Comparison of ENCODE assay signal across 30 mouse cellular contexts in the genomic region with DNA sequence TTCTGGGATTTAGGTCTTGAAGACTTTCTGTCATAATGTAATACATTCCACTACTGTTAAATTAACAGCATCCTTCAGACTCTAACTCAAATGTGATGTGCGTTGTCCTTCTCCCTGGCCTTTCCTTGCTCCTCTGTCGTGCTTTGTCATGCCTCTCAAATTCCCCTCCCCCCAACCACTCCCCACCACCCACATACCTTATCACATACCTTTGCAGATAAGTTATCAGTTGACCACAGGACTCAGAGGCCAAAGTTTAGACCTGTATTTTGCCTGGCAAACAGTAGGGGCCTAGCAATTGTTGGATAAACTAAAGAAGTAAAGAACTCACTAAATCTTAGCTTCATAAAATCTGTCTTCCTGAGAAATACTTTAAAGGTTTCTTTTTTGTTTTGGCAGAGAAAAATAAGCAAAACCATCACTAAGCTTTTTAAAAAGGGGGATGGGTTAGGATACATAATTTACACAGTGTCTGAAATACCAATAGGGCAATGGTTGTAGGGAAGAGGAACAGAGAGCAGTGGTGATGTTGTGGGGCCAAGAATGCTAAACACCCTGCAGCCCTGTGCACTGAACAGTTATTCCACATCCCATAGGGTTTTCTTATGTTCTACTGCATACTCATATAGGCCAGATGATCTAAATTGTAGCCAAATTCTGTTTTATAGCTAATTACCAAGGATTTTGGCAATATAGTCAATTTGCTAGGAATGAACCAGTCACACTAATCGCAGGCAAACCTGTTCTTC. TPM values are rescaled to one million over a fixed set of nuclear protein-coding genes. Genes with fewer than 3 reads are reported as not detected.
DNase-seq lines count a peak whose midpoint lies in the region; ATAC-seq and TF ChIP-seq lines count a peak whose summit lies in the region.
"Had no signal": no experiment of that assay in that cellular context is flagged by ENCODE, and none has a peak within 500 bp of the region (broad histone marks: within the 10 kb centered on the region; RNA-seq: fewer than 3 reads in every experiment).

No protein-coding gene starts in this region.

- no peak overlapping the region for H3K9ac ChIP-seq in forebrain, embryonic 14.5 days (ENCODE audit: low read length)
- no peak overlapping the region for H3K9ac ChIP-seq in forebrain, postnatal 0 days
- no peak overlapping the region for H3K9ac ChIP-seq in liver, embryonic 12.5 days
- no peak overlapping the region for H3K9ac ChIP-seq in liver, postnatal 0 days (replicated peaks)
- H3K9ac ChIP-seq: hindbrain, embryonic 12.5 days; limb, embryonic 13.5 days; midbrain, embryonic 15.5 days; neural tube, embryonic 15.5 days; stomach, embryonic 15.5 days had no signal

- peak; percentile 46 for DNase-seq in forebrain, embryonic 14.5 days (ENCODE audit: low spot score)
- DNase-seq in forebrain, postnatal 0 days, result no peak
- DNase-seq in brain, embryonic 14.5 days (ENCODE audit: low read depth), result peak; percentile 41
- DNase-seq in liver, postnatal 0 days, result no peak
- no peak for DNase-seq in left cerebral cortex, adult 2 months (ENCODE audit: extremely low spot score in 1 of 2, low spot score in 2 of 2)
- DNase-seq in cerebellum, postnatal 25 days, result no peak
- DNase-seq: adrenal gland, postnatal 10 days; cerebellum, adult 11 months; cerebellum, adult 9-11 months; gastrocnemius, postnatal 14 days; heart, postnatal 14 days; kidney, adult 11 months; kidney, postnatal 14 days; lung, adult 2 months; lung, postnatal 14 days; retina, postnatal 1 day; right cerebral cortex, postnatal 14 days had no signal

- ATAC-seq in forebrain, embryonic 14.5 days, result no peak
- ATAC-seq in forebrain, postnatal 0 days, result no peak; the same call in 1 of the 2 replicates
- ATAC-seq in liver, embryonic 12.5 days, result peak; percentile 67; the same call in 1 of the 2 replicates
- 0 out of 2 replicates have a peak, but pooled peaks have one; percentile 47 for ATAC-seq in liver, postnatal 0 days
- ATAC-seq: hindbrain, postnatal 0 days; midbrain, embryonic 15.5 days; Patski had no signal

- H3K9me3 ChIP-seq in forebrain, embryonic 14.5 days (replicated peaks; ENCODE audit: control insufficient read depth, low read length), result no peaks in the 10 kb centered on the region
- H3K9me3 ChIP-seq in forebrain, postnatal 0 days (ENCODE audit: low read length), result no peaks in the 10 kb centered on the region
- H3K9me3 ChIP-seq in liver, embryonic 12.5 days (replicated peaks), result no peaks in the 10 kb centered on the region
- H3K9me3 ChIP-seq in liver, postnatal 0 days (ENCODE audit: low read length), result no peaks in the 10 kb centered on the region
- H3K9me3 ChIP-seq: hindbrain, embryonic 12.5 days; limb, embryonic 13.5 days; midbrain, embryonic 10.5 days; midbrain, embryonic 15.5 days; neural tube, embryonic 15.5 days; stomach, embryonic 15.5 days had no signal

- H3K4me1 ChIP-seq in forebrain, embryonic 14.5 days (ENCODE audit: control insufficient read depth, insufficient read depth, low read length), result no peaks in the 10 kb centered on the region
- H3K4me1 ChIP-seq in forebrain, postnatal 0 days (ENCODE audit: insufficient read depth), result no peaks in the 10 kb centered on the region
- H3K4me1 ChIP-seq in liver, embryonic 12.5 days, result peaks cover 3% of the 10 kb centered on the region; the same call in 1 of the 2 replicates
- H3K4me1 ChIP-seq in liver, postnatal 0 days (ENCODE audit: insufficient read depth), result no peaks in the 10 kb centered on the region
- H3K4me1 ChIP-seq: midbrain, embryonic 10.5 days; midbrain, embryonic 15.5 days; neural tube, embryonic 15.5 days; stomach, embryonic 15.5 days had no signal

- H3K4me3 ChIP-seq in forebrain, embryonic 14.5 days (ENCODE audit: low read depth, low read length), result no peak overlapping the region
- no peak overlapping the region for H3K4me3 ChIP-seq in forebrain, postnatal 0 days (ENCODE audit: low read depth, low read length)
- no peak overlapping the region for H3K4me3 ChIP-seq in liver, embryonic 12.5 days
- no peak overlapping the region for H3K4me3 ChIP-seq in liver, postnatal 0 days (ENCODE audit: low read depth, low read length)
- H3K4me3 ChIP-seq in left cerebral cortex, adult 2 months, result no peak overlapping the region
- H3K4me3 ChIP-seq: erythroblast, embryonic 14.5 days; hindbrain, embryonic 12.5 days; limb, embryonic 13.5 days; midbrain, embryonic 10.5 days; midbrain, embryonic 15.5 days; neural tube, embryonic 15.5 days; stomach, embryonic 15.5 days had no signal

- intact Hi-C loops in left cerebral cortex, adult 2 months (cut with DNase I), result no loop called here

- 80% methylated on average over 3 of the region's 3 CpGs for WGBS in forebrain, embryonic 14.5 days
- 69% methylated on average over 3 of the region's 3 CpGs for WGBS in forebrain, postnatal 0 days
- 40% methylated on average over 3 of the region's 3 CpGs for WGBS in liver, embryonic 12.5 days (ENCODE audit: insufficient replicate concordance)
- 46% methylated on average over 3 of the region's 3 CpGs for WGBS in liver, postnatal 0 days (ENCODE audit: insufficient replicate concordance)

- TF ChIP-seq POLR2A in brain, embryonic 14.5 days (IDR thresholded peaks at IDR 0.05; ENCODE audit: borderline replicate concordance, extremely low read depth, insufficient read depth, insufficient read length, poor library complexity, severe bottlenecking), result no peak

- no peak overlapping the region for H3K4me2 ChIP-seq in forebrain, embryonic 14.5 days (ENCODE audit: low read length)
- H3K4me2 ChIP-seq in forebrain, postnatal 0 days (ENCODE audit: low read depth), result no peak overlapping the region
- no peak overlapping the region for H3K4me2 ChIP-seq in liver, embryonic 12.5 days
- no peak overlapping the region for H3K4me2 ChIP-seq in liver, postnatal 0 days (ENCODE audit: low read depth, low read length)
- H3K4me2 ChIP-seq: hindbrain, embryonic 12.5 days; limb, embryonic 13.5 days; midbrain, embryonic 15.5 days; neural tube, embryonic 15.5 days; stomach, embryonic 15.5 days had no signal

- no peak overlapping the region for H3K27ac ChIP-seq in forebrain, embryonic 14.5 days (ENCODE audit: low read depth, low read length)
- no peak overlapping the region for H3K27ac ChIP-seq in forebrain, postnatal 0 days (ENCODE audit: low read depth, low read length)
- no peak overlapping the region for H3K27ac ChIP-seq in liver, embryonic 12.5 days
- H3K27ac ChIP-seq in liver, postnatal 0 days (ENCODE audit: low read depth), result no peak overlapping the region
- no peak overlapping the region for H3K27ac ChIP-seq in left cerebral cortex, adult 2 months
- H3K27ac ChIP-seq: hindbrain, embryonic 12.5 days; hindbrain, postnatal 0 days; limb, embryonic 13.5 days; midbrain, embryonic 10.5 days; midbrain, embryonic 15.5 days; neural tube, embryonic 15.5 days; stomach, embryonic 15.5 days had no signal

- no peak for TF ChIP-seq EP300 in liver, postnatal 0 days (IDR thresholded peaks at IDR 0.05; ENCODE audit: low read depth)

- no peaks in the 10 kb centered on the region for H3K36me3 ChIP-seq in forebrain, embryonic 14.5 days (ENCODE audit: control insufficient read depth, insufficient read depth, low read length)
- no peaks in the 10 kb centered on the region for H3K36me3 ChIP-seq in forebrain, postnatal 0 days (ENCODE audit: insufficient read depth)
- H3K36me3 ChIP-seq in liver, embryonic 12.5 days, result no peaks in the 10 kb centered on the region
- no peaks in the 10 kb centered on the region for H3K36me3 ChIP-seq in liver, postnatal 0 days (replicated peaks; ENCODE audit: insufficient read depth, low read length)
- H3K36me3 ChIP-seq: hindbrain, embryonic 12.5 days; limb, embryonic 13.5 days; midbrain, embryonic 10.5 days; midbrain, embryonic 15.5 days; neural tube, embryonic 15.5 days; stomach, embryonic 15.5 days had no signal

- no peaks in the 10 kb centered on the region for H3K27me3 ChIP-seq in forebrain, embryonic 14.5 days (replicated peaks; ENCODE audit: control insufficient read depth, insufficient read depth, low read length)
- H3K27me3 ChIP-seq in forebrain, postnatal 0 days (ENCODE audit: insufficient read depth, low read length), result no peaks in the 10 kb centered on the region
- no peaks in the 10 kb centered on the region for H3K27me3 ChIP-seq in liver, embryonic 12.5 days (replicated peaks)
- H3K27me3 ChIP-seq in liver, postnatal 0 days (ENCODE audit: insufficient read depth, low read length), result no peaks in the 10 kb centered on the region
- H3K27me3 ChIP-seq: hindbrain, embryonic 12.5 days; limb, embryonic 13.5 days; midbrain, embryonic 15.5 days; neural tube, embryonic 15.5 days; Patski; stomach, embryonic 15.5 days had no signal

- no peak for TF ChIP-seq CTCF in forebrain, postnatal 0 days (IDR thresholded peaks at IDR 0.05; ENCODE audit: low read depth)
- TF ChIP-seq CTCF in brain, embryonic 14.5 days (IDR thresholded peaks at IDR 0.05; ENCODE audit: borderline replicate concordance, extremely low read depth, insufficient read depth, insufficient read length), result no peak
- TF ChIP-seq CTCF in liver, postnatal 0 days (IDR thresholded peaks at IDR 0.05; ENCODE audit: low read depth), result no peak
- TF ChIP-seq CTCF in left cerebral cortex, adult 2 months (IDR thresholded peaks at IDR 0.05), result no peak

RNA-seq across cellular contexts. Expression of gene Dnm3, which starts 28.5 kb away (rescaled TPM):
- 20.6 and 28.5 TPM in 2 replicates for polyA plus RNA-seq in forebrain, embryonic 14.5 days (2014; fragmentation: Nextera tagmentation; extraction: Ambion mirVana)
- 60.4 and 74.4 TPM in 2 replicates for total RNA-seq in forebrain, postnatal 0 days (2014; rRNA removed)
- 27.5 and 45.3 TPM in 2 replicates for polyA plus RNA-seq in forebrain, postnatal 0 days (2015; fragmentation: Nextera tagmentation; extraction: Ambion mirVana)
- polyA plus RNA-seq in brain, embryonic 14.5 days (2012; rRNA removed), result 27.1 and 45.3 TPM in 2 replicates
- polyA plus RNA-seq in liver, embryonic 12.5 days (2016; fragmentation: Nextera tagmentation; extraction: Ambion mirVana), result 1.1 and 1.6 TPM in 2 replicates
- polyA plus RNA-seq in liver, postnatal 0 days (2015; fragmentation: Nextera tagmentation; extraction: Ambion mirVana), result 0.12 and 0.14 TPM in 2 replicates
- total RNA-seq in left cerebral cortex, adult 2 months (2021), result 100 to 1,000 TPM; 102 to 103 TPM
- total RNA-seq: granulocyte monocyte progenitor cell, adult 5-6 weeks; megakaryocyte progenitor cell, adult 5-6 weeks; MEL had no signal

Comparison
In these comparisons a context has a peak if more than half of its experiments do, and no peak if none do; other contexts are left out.
1. DNase-seq: peak in forebrain, embryonic 14.5 days (single experiment) and brain, embryonic 14.5 days (single experiment); none in forebrain, postnatal 0 days (single experiment), liver, postnatal 0 days (single experiment), left cerebral cortex, adult 2 months (0 of 2) and cerebellum, postnatal 25 days (0 of 2).
2. ATAC-seq: peak in liver, embryonic 12.5 days (single experiment) and liver, postnatal 0 days (single experiment); none in forebrain, embryonic 14.5 days (single experiment) and forebrain, postnatal 0 days (single experiment).